Mouse (Mus musculus) ovary, adult 18-20 months (tissue): Measurements from ENCODE around the gene Gpr22.

Experiments used
- DNase-seq: peaks from one replicate; pipeline ENCODE4 v3.0.0; 2022; ENCODE audit warnings: low spot score, mixed read lengths

Gpr22 gene

GRCm38 (mm10) chr12:31667187-31667586 is 46.6 kb downstream of the Gpr22 start:
- DNase-seq = no peak

GRCm38 (mm10) chr12:31665999-31666398 is 47.7 kb downstream of the Gpr22 start:
- DNase-seq = no peak
